Comparison of ENCODE assay signal across 19 mouse cellular contexts in genomic region chr6:21991151-21991550, GRCm38 (mm10). TPM values are rescaled to one million over a fixed set of nuclear protein-coding genes. Genes with fewer than 3 reads are reported as not detected.
DNase-seq lines count a peak whose midpoint lies in the region; ATAC-seq and TF ChIP-seq lines count a peak whose summit lies in the region.
"Had no signal": no experiment of that assay in that cellular context is flagged by ENCODE, and none has a peak within 500 bp of the region (broad histone marks: within the 10 kb centered on the region; RNA-seq: fewer than 3 reads in every experiment).

No protein-coding gene starts in this region.

- H3K4me2 ChIP-seq in kidney, embryonic 16.5 days (replicated peaks; ENCODE audit: low read depth, low read length) = peak overlapping the region; percentile 48
- H3K4me2 ChIP-seq in embryonic facial prominence, embryonic 15.5 days (replicated peaks) = peak overlapping the region; percentile 27; the same call in 1 of the 2 replicates
- H3K4me2 ChIP-seq in limb, embryonic 15.5 days = peak overlapping the region; percentile 34; the same call in 1 of the 2 replicates
- H3K4me2 ChIP-seq: liver, embryonic 13.5 days; midbrain, embryonic 13.5 days had no signal

- DNase-seq in kidney, postnatal 4 days = no peak
- DNase-seq in embryonic facial prominence, embryonic 10.5 days (ENCODE audit: low spot score) = no peak
- no peak for DNase-seq in layer of hippocampus, adult 2 months (ENCODE audit: low spot score in 2 of 2)
- no peak for DNase-seq in frontal cortex, postnatal 14 days (ENCODE audit: low spot score in 2 of 2)
- DNase-seq: adrenal gland, postnatal 14 days; cerebellum, adult 8-10 months; kidney, adult 11 months; liver, embryonic 13.5 days; retina, postnatal 1 day; thymus, postnatal 4 days had no signal

- H3K36me3 ChIP-seq in kidney, embryonic 16.5 days (ENCODE audit: insufficient read depth, low read length) = no peaks in the 10 kb centered on the region
- peaks cover 16% of the 10 kb centered on the region for H3K36me3 ChIP-seq in embryonic facial prominence, embryonic 10.5 days (replicated peaks)
- no peaks in the 10 kb centered on the region for H3K36me3 ChIP-seq in embryonic facial prominence, embryonic 15.5 days
- no peaks in the 10 kb centered on the region for H3K36me3 ChIP-seq in limb, embryonic 15.5 days
- H3K36me3 ChIP-seq: hindbrain, embryonic 10.5 days; midbrain, embryonic 13.5 days had no signal

- H3K9ac ChIP-seq in kidney, embryonic 16.5 days (replicated peaks; ENCODE audit: low read length) = no peak overlapping the region
- H3K9ac ChIP-seq in embryonic facial prominence, embryonic 15.5 days = no peak overlapping the region
- H3K9ac ChIP-seq in limb, embryonic 15.5 days = no peak overlapping the region
- H3K9ac ChIP-seq: liver, embryonic 13.5 days; midbrain, embryonic 13.5 days had no signal

- no peaks in the 10 kb centered on the region; the same call in 1 of the 2 replicates for H3K4me1 ChIP-seq in kidney, embryonic 16.5 days (ENCODE audit: insufficient read depth, low read length)
- peaks cover 20% of the 10 kb centered on the region for H3K4me1 ChIP-seq in embryonic facial prominence, embryonic 10.5 days
- H3K4me1 ChIP-seq in embryonic facial prominence, embryonic 15.5 days = 0 out of 2 replicates have a peak, but pooled peaks cover 7% of the 10 kb centered on the region
- H3K4me1 ChIP-seq in limb, embryonic 15.5 days = peaks cover 5% of the 10 kb centered on the region; the same call in 1 of the 2 replicates

- no peak for TF ChIP-seq CTCF in layer of hippocampus, adult 2 months (conservative IDR thresholded peaks at IDR 0.05)

- no peaks in the 10 kb centered on the region for H3K27me3 ChIP-seq in kidney, embryonic 16.5 days (ENCODE audit: insufficient read depth, low read length)
- H3K27me3 ChIP-seq in embryonic facial prominence, embryonic 10.5 days (replicated peaks; ENCODE audit: low read depth, poor library complexity, severe bottlenecking) = peaks cover 25% of the 10 kb centered on the region
- no peaks in the 10 kb centered on the region for H3K27me3 ChIP-seq in embryonic facial prominence, embryonic 15.5 days
- H3K27me3 ChIP-seq in limb, embryonic 15.5 days = no peaks in the 10 kb centered on the region

- peak overlapping the region; percentile 20; the same call in 1 of the 2 replicates for H3K4me3 ChIP-seq in kidney, embryonic 16.5 days (ENCODE audit: low read length)
- H3K4me3 ChIP-seq in embryonic facial prominence, embryonic 10.5 days = peak overlapping the region; percentile 69
- H3K4me3 ChIP-seq in embryonic facial prominence, embryonic 15.5 days (replicated peaks) = 0 out of 2 replicates have a peak overlapping the region, but pooled peaks have one; percentile 1
- no peak overlapping the region for H3K4me3 ChIP-seq in limb, embryonic 15.5 days
- no peak overlapping the region for H3K4me3 ChIP-seq in layer of hippocampus, adult 2 months
- H3K4me3 ChIP-seq: hindbrain, embryonic 10.5 days; liver, embryonic 13.5 days; midbrain, embryonic 13.5 days; myocyte had no signal

- peak overlapping the region; percentile 23; the same call in 1 of the 2 replicates for H3K27ac ChIP-seq in kidney, embryonic 16.5 days (ENCODE audit: low read length)
- H3K27ac ChIP-seq in embryonic facial prominence, embryonic 10.5 days (replicated peaks) = peak overlapping the region; percentile 84
- H3K27ac ChIP-seq in embryonic facial prominence, embryonic 15.5 days (replicated peaks) = peak overlapping the region; percentile 84
- peak overlapping the region; percentile 82 for H3K27ac ChIP-seq in limb, embryonic 15.5 days
- no peak overlapping the region for H3K27ac ChIP-seq in layer of hippocampus, adult 2 months
- H3K27ac ChIP-seq: hindbrain, embryonic 10.5 days; liver, embryonic 13.5 days; macrophage; midbrain, embryonic 13.5 days had no signal

- WGBS in kidney, embryonic 16.5 days = 42% methylated on average over 4 of the region's 4 CpGs
- 45% methylated on average over 4 of the region's 4 CpGs for WGBS in embryonic facial prominence, embryonic 10.5 days
- WGBS in embryonic facial prominence, embryonic 15.5 days = 41% methylated on average over 4 of the region's 4 CpGs
- 36% methylated on average over 4 of the region's 4 CpGs for WGBS in limb, embryonic 15.5 days

- H3K9me3 ChIP-seq in kidney, embryonic 16.5 days (ENCODE audit: low read length) = no peaks in the 10 kb centered on the region
- H3K9me3 ChIP-seq in embryonic facial prominence, embryonic 10.5 days = no peaks in the 10 kb centered on the region
- H3K9me3 ChIP-seq in embryonic facial prominence, embryonic 15.5 days (replicated peaks) = no peaks in the 10 kb centered on the region
- H3K9me3 ChIP-seq in limb, embryonic 15.5 days = no peaks in the 10 kb centered on the region
- H3K9me3 ChIP-seq: hindbrain, embryonic 10.5 days; liver, embryonic 13.5 days; midbrain, embryonic 13.5 days had no signal

- ATAC-seq in kidney, embryonic 16.5 days (ENCODE audit: low FRiP score, low TSS enrichment) = no peak
- no peak for ATAC-seq in embryonic facial prominence, embryonic 15.5 days (ENCODE audit: insufficient number of reproducible peaks, low FRiP score, low TSS enrichment, low read depth)
- no peak for ATAC-seq in limb, embryonic 15.5 days (ENCODE audit: insufficient number of reproducible peaks, low FRiP score, low TSS enrichment, low read depth)
- ATAC-seq: CD4-positive, CD25-positive, alpha-beta regulatory T cell, adult 4 months; midbrain, embryonic 13.5 days had no signal

RNA-seq across cellular contexts. Expression of gene Cped1, which starts 5.4 kb away (rescaled TPM):
- 35.4 and 42.6 TPM in 2 replicates for polyA plus RNA-seq in kidney, embryonic 16.5 days (2015; fragmentation: Nextera tagmentation; extraction: Ambion mirVana)
- polyA plus RNA-seq in embryonic facial prominence, embryonic 10.5 days (2016; fragmentation: Nextera tagmentation; extraction: Ambion mirVana) = 34.4 and 39.3 TPM in 2 replicates
- 28.5 and 30.3 TPM in 2 replicates for polyA plus RNA-seq in embryonic facial prominence, embryonic 15.5 days (2015; fragmentation: Nextera tagmentation; extraction: Ambion mirVana)
- 42.0 and 43.1 TPM in 2 replicates for polyA plus RNA-seq in limb, embryonic 15.5 days (2015; fragmentation: Nextera tagmentation; extraction: Ambion mirVana)
- total RNA-seq in layer of hippocampus, adult 2 months (2021) = 1 to 10 TPM; 2.5 to 3.5 TPM
- total RNA-seq: MEL had no signal

RNA-seq across cellular contexts. Expression of gene Ing3, which starts 41.8 kb away (rescaled TPM):
- polyA plus RNA-seq in kidney, embryonic 16.5 days (2015; fragmentation: Nextera tagmentation; extraction: Ambion mirVana) = 64.8 and 67.6 TPM in 2 replicates
- polyA plus RNA-seq in embryonic facial prominence, embryonic 10.5 days (2016; fragmentation: Nextera tagmentation; extraction: Ambion mirVana) = 56.0 and 56.7 TPM in 2 replicates
- polyA plus RNA-seq in embryonic facial prominence, embryonic 15.5 days (2015; fragmentation: Nextera tagmentation; extraction: Ambion mirVana) = 54.4 and 55.2 TPM in 2 replicates
- polyA plus RNA-seq in limb, embryonic 15.5 days (2015; fragmentation: Nextera tagmentation; extraction: Ambion mirVana) = 49.3 and 51.5 TPM in 2 replicates
- total RNA-seq in layer of hippocampus, adult 2 months (2021) = 10 to 100 TPM; 28.2 to 28.8 TPM

Comparison
In these comparisons a context has a peak if more than half of its experiments do, and no peak if none do; other contexts are left out.
1. H3K4me3 ChIP-seq: peak in kidney, embryonic 16.5 days (single experiment), embryonic facial prominence, embryonic 10.5 days (single experiment) and embryonic facial prominence, embryonic 15.5 days (single experiment); none in limb, embryonic 15.5 days (single experiment) and layer of hippocampus, adult 2 months (single experiment).
2. Peak in every context shown above with its lines, with median percentiles within 50 percentile points of each other: H3K4me2 ChIP-seq.